Mouse (Mus musculus) activated CD4-positive, CD25-positive, alpha-beta regulatory T cell (primary cell): ENCODE measurements around the gene Zfyve19. TPM values are rescaled to one million over a fixed set of nuclear protein-coding genes. Genes with fewer than 3 reads are reported as not detected.

ENCODE experiments used
- polyA plus RNA-seq, 2 experiments: library from polyadenylated mRNA; unstranded; fragments of 100-300 nt; shearing (Covaris generic); gene quantifications; one replicate each; pipeline ENCODE4 v1.2.1; 2017

Gene Zfyve19
- 10 to 100 TPM; 35.1 to 45.8 TPM for polyA plus RNA-seq

DNA sequence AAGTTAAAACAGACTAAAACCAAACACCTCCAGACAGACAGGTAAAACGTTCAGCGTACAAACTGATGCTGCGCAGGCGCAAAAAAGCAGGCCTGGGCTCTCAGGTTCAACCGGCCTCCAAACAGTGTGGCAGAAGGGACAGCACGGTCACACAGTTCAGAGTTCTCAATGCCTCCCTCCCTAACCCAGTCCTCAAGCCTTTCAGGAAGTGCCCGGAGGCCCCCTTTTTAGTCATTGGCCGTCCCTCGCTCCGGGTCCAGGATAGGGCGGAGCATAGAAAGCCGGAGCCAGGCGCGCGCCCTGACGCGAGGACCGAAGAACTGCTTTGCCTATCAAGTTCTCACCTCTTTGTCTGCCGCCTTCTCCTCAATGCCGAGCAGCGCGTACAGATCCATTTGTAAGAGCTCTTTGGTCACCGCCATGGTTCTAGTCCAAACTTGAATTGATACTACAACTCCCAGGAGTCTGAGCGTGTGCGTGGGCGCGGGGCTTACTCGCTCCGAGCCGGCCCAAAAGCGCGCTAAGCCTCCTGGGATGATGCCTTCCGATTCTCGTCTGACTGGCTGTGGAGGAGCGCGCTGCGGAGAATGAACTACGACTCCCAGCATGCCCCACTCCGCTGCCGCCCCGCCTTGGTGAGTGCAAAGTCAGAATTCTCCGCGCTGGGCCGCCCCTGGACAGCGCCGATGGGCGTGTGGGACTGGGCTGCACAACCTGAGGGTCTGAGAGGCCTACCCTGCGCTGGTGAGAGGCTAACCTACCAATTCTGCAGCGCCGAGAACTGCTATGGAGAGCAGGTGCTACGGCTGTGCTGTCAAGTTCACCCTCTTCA is at the start of gene Zfyve19, which contains the start of gene Dnajc17:
TSS of gene Zfyve19 (plus strand) at position 274 of the 832 bp plus-strand sequence.
TSS of gene Dnajc17 (minus strand) at position 452 of the 832 bp plus-strand sequence.

DNA sequence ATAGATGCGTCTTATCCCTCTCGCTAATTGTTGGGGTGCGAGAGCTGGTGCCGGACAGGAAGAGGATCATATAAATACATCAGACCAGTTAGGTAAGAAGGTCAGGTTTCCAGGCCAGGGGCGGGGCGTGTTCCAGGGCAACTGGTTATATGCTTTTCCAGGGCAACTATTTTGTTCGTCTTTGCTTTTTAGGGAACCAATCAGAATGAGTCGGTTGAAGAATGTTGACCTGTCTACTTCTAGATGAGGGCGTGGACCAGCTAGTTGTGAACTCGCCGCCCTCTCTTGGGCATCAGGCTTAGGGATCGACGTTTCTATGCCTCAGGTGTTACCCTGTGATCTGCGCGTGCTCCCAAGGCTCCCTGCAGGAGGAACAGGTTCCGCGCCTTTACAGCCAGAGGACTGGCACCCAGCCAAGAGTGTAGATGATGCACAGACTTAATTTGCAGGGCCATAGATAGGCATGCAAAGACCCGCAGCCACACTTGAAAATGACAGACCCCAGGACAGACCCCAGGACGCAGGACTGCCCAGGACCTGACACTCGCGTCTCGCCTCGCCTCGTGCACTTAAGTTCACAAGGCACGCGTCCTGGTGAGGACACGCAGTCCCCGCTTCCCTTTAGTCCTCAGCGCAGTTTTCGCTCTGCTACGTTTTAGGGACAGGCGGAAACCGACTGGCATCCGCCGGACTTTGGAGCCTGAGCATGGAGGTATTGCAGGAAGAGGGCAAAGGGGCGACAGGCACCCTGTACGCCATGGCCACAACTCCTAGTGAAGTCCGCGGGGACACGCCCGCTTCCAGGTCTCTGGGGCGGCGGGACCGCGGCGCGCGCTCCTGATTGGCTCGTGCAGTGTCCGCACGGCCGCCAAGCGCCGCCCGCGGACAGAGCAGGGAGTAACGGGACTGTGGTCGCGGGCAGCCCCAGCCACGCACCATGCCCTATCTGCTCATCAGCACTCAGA is 41.2 kb upstream of the Zfyve19 start, which contains the start of gene Gchfr:
TSS of gene Gchfr (plus strand) at position 873 of the 965 bp plus-strand sequence.

DNA sequence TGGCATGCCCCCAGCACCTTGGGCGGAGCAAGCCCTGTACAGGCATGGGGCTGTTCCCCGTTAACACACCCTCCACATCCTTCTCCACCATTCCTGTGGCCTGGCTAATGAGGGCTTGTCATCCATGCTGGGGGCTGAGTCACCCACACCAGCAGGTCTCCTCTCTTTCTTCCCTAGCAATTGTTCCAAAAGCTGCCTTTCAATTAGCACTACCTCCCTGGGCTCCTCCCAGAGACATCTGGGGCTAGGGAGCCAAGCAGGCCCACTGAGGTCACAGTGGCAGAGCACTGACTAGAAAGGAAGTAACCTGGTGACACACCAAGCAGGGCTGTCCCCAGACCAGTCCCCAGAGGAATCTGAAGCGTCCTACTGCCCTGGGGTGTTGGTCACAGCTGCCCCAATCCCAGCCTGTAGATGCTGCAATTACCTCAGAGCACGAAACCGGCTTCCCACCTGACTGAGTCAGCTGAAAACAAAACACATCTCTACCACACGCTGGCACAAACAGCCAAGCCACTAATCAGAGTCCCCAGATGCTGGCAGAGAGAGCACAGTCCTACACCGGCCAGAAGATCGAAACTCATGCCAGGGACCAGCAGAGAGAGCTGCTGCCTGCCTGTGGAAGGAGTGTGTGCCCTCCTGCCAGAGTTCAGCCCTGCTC is 34.3 kb upstream of the Zfyve19 start, which contains the start of gene Gm14137:
TSS of gene Gm14137 (plus strand) at position 519 of the 661 bp plus-strand sequence.

GRCm38 (mm10) chr2:119229775-119230704 is 21.6 kb downstream of the Zfyve19 start, which contains the start of gene Ppp1r14d:
Ppp1r14d (minus strand) TSS chr2:119229906.

DNA sequence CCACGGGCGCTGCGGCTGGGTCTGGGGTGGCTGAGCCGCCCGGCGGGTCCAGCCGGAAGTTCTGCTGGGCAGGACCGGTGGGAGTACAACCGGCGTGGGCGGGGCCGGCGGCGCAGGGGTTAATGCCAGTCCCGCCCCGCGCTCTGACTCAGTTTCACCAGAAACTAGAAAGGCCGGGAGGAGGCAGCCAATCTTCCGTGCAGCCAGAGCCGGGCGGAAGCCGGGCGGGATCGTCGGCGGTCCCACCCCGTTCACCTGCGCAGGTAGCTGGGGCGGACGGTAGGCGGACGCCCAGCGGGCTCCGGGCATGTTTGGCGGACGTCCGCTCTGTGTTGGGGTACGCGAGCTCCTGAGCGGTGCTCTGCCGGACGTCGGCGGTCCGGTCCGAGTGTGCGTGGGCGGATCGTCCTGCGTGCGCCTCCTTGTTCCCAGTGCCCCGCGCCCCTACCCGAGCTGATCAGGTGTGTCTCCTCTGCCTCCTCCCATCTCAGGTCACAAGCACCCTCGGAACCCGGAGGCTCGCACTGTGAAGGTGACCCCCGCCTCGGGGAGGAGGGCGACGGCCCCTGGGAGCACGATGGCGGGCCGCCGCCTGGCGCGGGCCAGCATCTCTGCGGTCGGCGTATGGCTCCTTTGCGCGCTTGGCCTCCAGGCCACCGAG is 28.9 kb downstream of the Zfyve19 start, which contains the start of gene Spint1:
TSS of gene Spint1 (plus strand) at position 153 of the 661 bp plus-strand sequence.

Other genes with a start within 250 kb of the Zfyve19 start
- gene Ccdc32, start 179.2 kb upstream of the Zfyve19 start, polyA plus RNA-seq: 10 to 100 TPM; 23.9 to 25.4 TPM
- gene Rpusd2, start 173.8 kb upstream of the Zfyve19 start, polyA plus RNA-seq: 1 to 10 TPM; 1.8 to 2.1 TPM
- 1 to 10 TPM; 8.8 to 9.2 TPM for gene Knl1, start 161.5 kb upstream of the Zfyve19 start, polyA plus RNA-seq
- gene Rad51, start 95.8 kb upstream of the Zfyve19 start, polyA plus RNA-seq: 10 to 100 TPM; 15.3 to 16.5 TPM
- 10 to 100 TPM; 15.4 to 21.4 TPM for gene Rmdn3, start 51.6 kb upstream of the Zfyve19 start, polyA plus RNA-seq
- gene Gchfr, start 40.8 kb upstream of the Zfyve19 start, polyA plus RNA-seq: not detected
- under 1 TPM; 0.13 to 0.27 TPM for gene Gm14137, start 34.1 kb upstream of the Zfyve19 start, polyA plus RNA-seq
- 10 to 100 TPM; 19.2 to 32.5 TPM for gene Dnajc17, start 178 bp downstream of the Zfyve19 start, polyA plus RNA-seq
- gene Ppp1r14d, start 21.3 kb downstream of the Zfyve19 start, polyA plus RNA-seq: not detected
- gene Spint1, start 28.7 kb downstream of the Zfyve19 start, polyA plus RNA-seq: under 1 TPM; 0.36 to 0.97 TPM
- under 1 TPM in 1 of 2 experiments, not detected in 1; 0.56 TPM for gene Rhov, start 62.7 kb downstream of the Zfyve19 start, polyA plus RNA-seq
- gene Vps18, start 80.1 kb downstream of the Zfyve19 start, polyA plus RNA-seq: 10 to 100 TPM in 1 of 2 experiments, 1 to 10 TPM in 1; 9.7 to 12.7 TPM
- gene Dll4, start 117.2 kb downstream of the Zfyve19 start, polyA plus RNA-seq: not detected
- gene Chac1, start 142.6 kb downstream of the Zfyve19 start, polyA plus RNA-seq: under 1 TPM in 1 of 2 experiments, not detected in 1; 0.58 TPM